Mouse (Mus musculus) small intestine, adult 2 months (tissue): ENCODE data around the gene Hjurp. TPM values are rescaled to one million over a fixed set of nuclear protein-coding genes. Genes with fewer than 3 reads are reported as not detected.

Experiments
- H3K27ac ChIP-seq: fragments of 200-500 bp; 2 replicates; pipeline ENCODE4 v1.5.1; 2012; ENCODE audit warnings: low read depth, low read length, control low read depth, inconsistent platforms; ENCODE audit not compliant: insufficient read depth
- H3K27me3 ChIP-seq: fragments of 200-500 bp; 2 replicates; pipeline ENCODE4 v1.6.1; 2012; ENCODE audit warnings: mild to moderate bottlenecking, moderate library complexity, low read length, inconsistent platforms; ENCODE audit not compliant: control insufficient read depth, insufficient read depth
- H3K36me3 ChIP-seq: fragments of 200-500 bp; 2 replicates; pipeline ENCODE4 v1.6.1; 2012; ENCODE audit warnings: mild to moderate bottlenecking, low read length, control low read depth, inconsistent platforms; ENCODE audit not compliant: control insufficient read depth, insufficient read depth
- H3K4me1 ChIP-seq: fragments of 200-500 bp; 2 replicates; pipeline ENCODE4 v1.6.1; 2012; ENCODE audit warnings: low read length, inconsistent platforms, mixed read lengths; ENCODE audit not compliant: control insufficient read depth, insufficient read depth, insufficient read length
- H3K4me3 ChIP-seq: fragments of 200-500 bp; 2 replicates; pipeline ENCODE4 v1.5.1; 2012; ENCODE audit warnings: low read depth, mild to moderate bottlenecking, control low read depth, inconsistent platforms, low read length, moderate library complexity
- CTCF ChIP-seq: fragments of 200-500 bp; IDR thresholded peaks from 2 replicates; pipeline ENCODE4 v1.5.1; 2012; ENCODE audit warnings: low read depth, mild to moderate bottlenecking, control low read depth, inconsistent platforms, low read length, moderate library complexity, mixed read lengths; ENCODE audit not compliant: insufficient replicate concordance, insufficient read length; ENCODE audit errors: extremely low read depth
- POLR2A ChIP-seq: fragments of 200-500 bp; IDR thresholded peaks from 2 replicates; pipeline ENCODE4 v1.6.1; 2012; ENCODE audit warnings: low read depth, mild to moderate bottlenecking, control low read depth, inconsistent platforms, low read length, moderate library complexity
- WGBS: fragments of 180-500 bp; shearing (Covaris S2); methylation state at CpG from one replicate; pipeline ENCODE4 v1.1.7; 2018; 5-methylcytosine and 5-hydroxymethylcytosine counted together
- polyA plus RNA-seq: library from polyadenylated mRNA; depleted of rRNA; stranded (reverse); fragments of >200 nt; gene quantifications from 2 replicates; pipeline ENCODE4 v1.2.3, GENCODE M21; 2012

Gene Hjurp
- polyA plus RNA-seq, 1 experiment = 23.4 TPM

DNA sequence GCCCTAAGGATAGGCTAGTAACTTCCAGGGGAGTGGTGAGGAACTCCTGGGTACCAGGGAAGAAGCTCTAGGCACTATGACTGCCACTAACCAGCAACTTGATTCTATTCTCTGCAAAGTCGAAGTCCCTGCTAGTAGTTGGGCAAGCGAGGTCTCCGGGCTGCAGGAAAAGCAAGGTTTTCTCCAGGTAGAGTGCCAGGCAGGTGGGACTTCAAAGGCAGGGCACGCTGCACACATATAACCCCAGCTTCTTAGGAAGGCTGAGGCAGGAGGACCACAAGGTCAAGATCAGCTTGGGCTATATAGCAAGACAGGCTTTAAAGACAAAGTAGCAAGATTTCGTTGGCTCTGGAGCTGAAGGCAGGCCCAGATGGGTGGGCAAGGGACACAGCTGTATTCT lies 13.7 kb downstream of the Hjurp start:
- whole genome bisulfite sequencing = 92% methylated on average over 5 of the region's 5 CpGs
- Histone ChIP-seq H3K4me3 (no peak overlapping the region), H3K27me3 (no peaks in the 10 kb centered on the region), H3K27ac (no peak overlapping the region), H3K4me1 (peaks cover 7% of the 10 kb centered on the region), H3K36me3 (peaks cover 80% of the 10 kb centered on the region)
- no peak for TF ChIP-seq POLR2A
- TF ChIP-seq CTCF = no peak

DNA sequence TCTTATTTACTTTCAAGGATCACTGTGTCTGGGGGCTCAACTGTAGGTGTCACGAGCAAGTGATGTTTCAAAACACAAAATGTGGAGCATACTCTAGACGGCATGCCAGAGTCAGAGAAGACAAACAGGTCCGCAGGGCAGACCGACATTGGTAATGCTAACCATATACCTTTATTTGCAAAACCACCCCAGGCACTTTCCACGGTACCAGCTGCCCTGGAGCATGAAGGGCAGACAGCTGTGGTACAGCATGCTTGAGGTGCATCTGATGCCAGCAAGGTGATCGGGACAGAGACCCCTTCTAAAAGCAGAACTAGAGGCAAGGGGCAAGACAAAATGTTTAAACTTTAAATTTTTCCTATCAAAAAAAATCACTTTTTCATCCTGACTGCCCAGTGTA lies 14.5 kb downstream of the Hjurp start:
- H3K36me3 ChIP-seq = peaks cover 72% of the 10 kb centered on the region
- H3K4me3 ChIP-seq = no peak overlapping the region
- H3K27me3 ChIP-seq = no peaks in the 10 kb centered on the region
- WGBS = 73% methylated on average over 6 of the region's 6 CpGs
- H3K4me1 ChIP-seq = peaks cover 7% of the 10 kb centered on the region
- TF ChIP-seq CTCF (no peak), POLR2A (no peak)
- no peak overlapping the region for H3K27ac ChIP-seq

DNA sequence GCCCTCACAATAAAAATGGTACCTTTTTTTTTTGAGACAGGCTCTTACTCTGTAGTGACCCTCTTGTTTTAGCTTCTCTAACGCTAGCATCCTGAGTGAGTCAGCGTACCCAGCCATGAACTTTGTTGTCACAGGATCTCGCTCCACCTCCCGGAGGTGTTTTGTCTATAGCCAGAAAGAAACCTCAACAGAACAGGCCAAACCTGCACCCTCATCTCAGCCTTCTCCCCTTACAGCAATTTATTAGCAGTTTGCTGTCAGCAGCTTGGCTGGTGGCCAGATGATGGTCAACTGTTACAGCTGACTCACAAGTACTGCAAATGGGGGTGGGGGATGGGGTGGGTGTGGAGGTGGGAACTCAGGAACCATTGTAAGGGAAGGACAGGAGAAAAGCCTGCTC lies 15.2 kb downstream of the Hjurp start:
- Histone ChIP-seq H3K27me3 (no peaks in the 10 kb centered on the region), H3K4me3 (no peak overlapping the region), H3K4me1 (peaks cover 7% of the 10 kb centered on the region), H3K36me3 (peaks cover 65% of the 10 kb centered on the region), H3K27ac (no peak overlapping the region)
- TF ChIP-seq CTCF (no peak), POLR2A (no peak)
- WGBS = 72% methylated on average over 4 of the region's 4 CpGs

DNA sequence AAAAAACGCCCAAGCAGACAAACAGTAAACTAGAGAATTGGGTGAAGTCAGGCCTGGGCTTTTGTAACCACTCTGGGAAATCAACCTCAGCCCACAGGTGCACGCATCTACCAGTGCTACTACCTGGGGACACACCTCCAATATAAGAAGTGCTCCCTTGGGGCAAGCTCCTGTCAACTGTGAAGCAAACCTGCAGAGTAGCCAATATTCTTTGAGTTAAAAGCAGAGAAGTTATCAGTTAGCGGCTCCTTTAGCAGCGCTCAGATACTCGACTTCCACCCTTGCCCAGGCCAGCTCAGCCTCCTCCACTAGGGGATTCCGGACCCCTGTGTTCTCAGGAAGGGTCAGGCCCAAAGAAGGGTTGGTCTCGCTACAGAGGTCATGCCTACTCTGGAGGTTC lies 15.7 kb downstream of the Hjurp start:
- H3K4me3 ChIP-seq = no peak overlapping the region
- WGBS = 85% methylated on average over 7 of the region's 7 CpGs
- H3K27ac ChIP-seq = no peak overlapping the region
- H3K4me1 ChIP-seq = peaks cover 7% of the 10 kb centered on the region
- no peaks in the 10 kb centered on the region for H3K27me3 ChIP-seq
- TF ChIP-seq POLR2A = no peak
- peaks cover 60% of the 10 kb centered on the region for H3K36me3 ChIP-seq

DNA sequence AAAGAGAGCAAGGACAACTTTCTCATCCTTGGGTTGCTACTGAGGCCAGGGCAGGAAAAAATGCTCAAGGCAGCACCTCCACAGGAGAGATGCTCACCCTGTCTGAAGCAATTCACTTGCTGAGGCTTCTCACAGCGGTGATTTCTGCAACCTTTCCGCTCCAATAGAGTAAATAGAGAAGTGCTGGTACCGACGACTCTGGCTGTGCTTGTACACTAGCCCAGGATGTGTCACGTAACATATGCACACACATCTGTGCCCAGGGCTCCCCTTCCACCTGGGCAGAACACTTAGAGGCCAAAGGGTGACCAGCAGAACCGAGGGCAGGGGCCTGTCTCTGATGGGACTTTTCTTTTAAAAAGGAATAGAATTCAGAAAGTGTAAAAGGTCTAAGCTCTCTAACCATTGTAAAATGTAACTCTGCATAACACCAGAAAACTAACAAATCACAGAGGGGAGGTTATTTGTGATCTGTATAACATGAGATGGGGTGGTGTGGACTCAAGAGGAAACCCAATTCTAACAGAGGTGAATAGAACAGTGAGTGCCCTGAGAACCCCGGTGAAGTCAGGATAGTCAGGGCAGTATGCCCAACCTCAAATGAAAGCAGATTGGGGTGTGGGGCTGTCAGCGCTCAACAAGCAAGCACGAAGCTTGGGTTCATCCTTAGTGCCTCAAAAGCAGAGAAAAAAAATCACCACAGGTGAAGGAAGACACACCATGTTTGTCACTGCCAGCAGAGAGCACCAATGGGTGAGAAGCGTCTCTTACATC lies 16.6 kb downstream of the Hjurp start:
- Histone ChIP-seq H3K4me3 (no peak overlapping the region), H3K36me3 (peaks cover 51% of the 10 kb centered on the region), H3K27ac (no peak overlapping the region), H3K27me3 (no peaks in the 10 kb centered on the region), H3K4me1 (peaks cover 7% of the 10 kb centered on the region)
- 76% methylated on average over 10 of the region's 10 CpGs for WGBS
- TF ChIP-seq CTCF (no peak), POLR2A (no peak)

DNA sequence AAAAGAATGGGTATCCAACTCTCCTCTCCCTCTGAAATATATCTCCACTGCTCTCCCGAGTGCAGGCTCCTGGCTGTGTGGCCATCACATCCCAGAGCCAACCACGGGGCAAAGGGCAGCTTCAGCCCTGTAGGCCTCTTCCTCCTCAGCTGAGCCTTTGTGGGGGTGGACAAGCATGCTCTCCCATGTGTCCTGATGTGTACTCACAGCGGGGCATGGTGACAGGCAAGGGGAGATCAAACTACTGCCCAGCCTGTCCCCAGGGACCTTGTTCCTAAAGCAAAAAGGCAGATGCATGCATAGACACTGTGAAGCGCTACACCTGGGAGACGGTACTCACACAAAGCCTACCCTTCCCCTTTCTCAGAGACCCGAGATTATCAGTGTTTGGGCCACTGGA lies 17.3 kb downstream of the Hjurp start:
- H3K36me3 ChIP-seq = peaks cover 44% of the 10 kb centered on the region
- H3K4me3 ChIP-seq = no peak overlapping the region
- WGBS = 52% methylated on average over 6 of the region's 6 CpGs
- no peak for TF ChIP-seq CTCF
- TF ChIP-seq POLR2A = no peak
- no peaks in the 10 kb centered on the region for H3K27me3 ChIP-seq
- H3K27ac ChIP-seq = no peak overlapping the region
- peaks cover 7% of the 10 kb centered on the region for H3K4me1 ChIP-seq

DNA sequence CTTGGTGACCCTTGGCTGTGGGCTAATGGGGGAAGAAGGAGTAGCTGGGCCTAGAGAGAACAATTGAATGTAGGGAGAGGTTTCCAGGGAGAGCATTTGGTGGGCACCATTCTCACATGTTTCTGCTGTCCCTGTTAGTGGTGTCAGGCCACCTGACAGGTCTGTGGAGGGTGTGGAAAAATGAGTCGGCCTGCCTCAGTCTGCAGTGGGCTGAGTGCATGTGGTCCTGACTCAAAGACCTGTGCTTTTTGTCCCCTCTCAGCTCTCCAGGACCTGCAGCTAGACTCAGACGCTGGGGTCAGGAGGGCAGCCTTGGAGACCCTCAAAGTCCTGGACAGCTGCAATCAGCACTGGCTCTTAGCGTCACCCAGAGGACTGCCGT lies 17.8 kb downstream of the Hjurp start:
- H3K4me1 ChIP-seq = peaks cover 7% of the 10 kb centered on the region
- 74% methylated on average over 4 of the region's 4 CpGs for WGBS
- peaks cover 39% of the 10 kb centered on the region for H3K36me3 ChIP-seq
- no peak overlapping the region for H3K27ac ChIP-seq
- TF ChIP-seq POLR2A (no peak), CTCF (no peak)
- H3K4me3 ChIP-seq = no peak overlapping the region
- no peaks in the 10 kb centered on the region for H3K27me3 ChIP-seq
